Comparison of ENCODE assay signal across 9 mouse cellular contexts in the genomic region with DNA sequence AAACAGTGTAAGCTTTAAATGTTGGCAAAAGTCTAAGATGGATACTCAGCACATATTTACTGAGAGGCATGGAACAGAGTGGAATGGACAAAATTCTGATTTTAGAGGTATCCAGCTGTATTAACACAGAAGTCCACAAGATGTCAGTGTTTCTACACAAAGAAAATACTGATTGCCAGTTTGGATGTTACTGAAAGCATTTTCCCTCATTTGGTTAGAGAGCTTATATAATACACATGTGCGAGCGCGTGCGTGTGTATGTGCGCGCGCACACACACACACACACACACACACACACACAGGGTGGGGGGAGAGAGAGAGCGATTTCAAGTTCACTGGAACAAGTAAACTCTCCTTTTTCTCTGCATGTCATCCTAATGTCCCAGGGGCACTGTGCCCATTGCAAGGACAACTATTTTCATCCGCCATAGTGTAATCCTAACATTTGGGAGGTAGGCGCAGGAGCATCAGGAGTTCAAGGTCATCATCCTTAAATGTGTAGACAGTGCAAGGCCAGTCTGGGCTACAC. TPM values are rescaled to one million over a fixed set of nuclear protein-coding genes. Genes with fewer than 3 reads are reported as not detected.
DNase-seq lines count a peak whose midpoint lies in the region; ATAC-seq and TF ChIP-seq lines count a peak whose summit lies in the region.
"Had no signal": no experiment of that assay in that cellular context is flagged by ENCODE, and none has a peak within 500 bp of the region (broad histone marks: within the 10 kb centered on the region; RNA-seq: fewer than 3 reads in every experiment).

No protein-coding gene starts in this region.

- TF ChIP-seq CTCF in liver, adult 2 months (IDR thresholded peaks at IDR 0.05; ENCODE audit: low read depth, low read length): peak; percentile 43; the same call in 1 of the 2 replicates
- TF ChIP-seq CTCF in kidney, postnatal 0 days (IDR thresholded peaks at IDR 0.05; ENCODE audit: low read depth): peak; percentile 80

- no peaks in the 10 kb centered on the region for H3K27me3 ChIP-seq in liver, adult 2 months (ENCODE audit: control insufficient read depth, insufficient read depth, low read length)
- H3K27me3 ChIP-seq in liver, embryonic 12.5 days (replicated peaks): peaks cover 8% of the 10 kb centered on the region; the same call in 1 of the 2 replicates
- H3K27me3 ChIP-seq in forebrain, embryonic 14.5 days (replicated peaks; ENCODE audit: control insufficient read depth, insufficient read depth, low read length): no peaks in the 10 kb centered on the region
- no peaks in the 10 kb centered on the region for H3K27me3 ChIP-seq in kidney, postnatal 0 days (ENCODE audit: insufficient read depth, low read length)

- WGBS in liver, adult 2 months: 40% methylated on average over 10 of the region's 10 CpGs
- 64% methylated on average over 10 of the region's 10 CpGs for WGBS in liver, embryonic 12.5 days (ENCODE audit: insufficient replicate concordance)
- WGBS in forebrain, embryonic 14.5 days: 53% methylated on average over 10 of the region's 10 CpGs
- WGBS in kidney, postnatal 0 days: 43% methylated on average over 10 of the region's 10 CpGs

- no peak for ATAC-seq in liver, embryonic 12.5 days
- peak; percentile 48; the same call in 1 of the 2 replicates for ATAC-seq in forebrain, embryonic 14.5 days
- no peak for ATAC-seq in kidney, postnatal 0 days (replicated peaks; ENCODE audit: low FRiP score, low read depth)
- no peak for ATAC-seq in erythroblast, adult 5-6 weeks (replicated peaks; ENCODE audit: low FRiP score, poor library complexity, severe bottlenecking)

- no peak overlapping the region for H3K4me2 ChIP-seq in liver, embryonic 12.5 days
- peak overlapping the region; percentile 20; the same call in 1 of the 2 replicates for H3K4me2 ChIP-seq in forebrain, embryonic 14.5 days (ENCODE audit: low read length)
- no peak overlapping the region; the same call in 1 of the 2 replicates for H3K4me2 ChIP-seq in kidney, postnatal 0 days (ENCODE audit: low read length)

- no peaks in the 10 kb centered on the region for H3K9me3 ChIP-seq in liver, embryonic 12.5 days (replicated peaks)
- H3K9me3 ChIP-seq in forebrain, embryonic 14.5 days (replicated peaks; ENCODE audit: control insufficient read depth, low read length): no peaks in the 10 kb centered on the region
- no peaks in the 10 kb centered on the region for H3K9me3 ChIP-seq in kidney, postnatal 0 days (replicated peaks; ENCODE audit: low read length)

- no peak overlapping the region for H3K4me3 ChIP-seq in liver, adult 2 months (ENCODE audit: insufficient read depth, low read depth, low read length)
- no peak overlapping the region for H3K4me3 ChIP-seq in liver, embryonic 12.5 days
- H3K4me3 ChIP-seq in forebrain, embryonic 14.5 days (ENCODE audit: low read depth, low read length): no peak overlapping the region
- no peak overlapping the region for H3K4me3 ChIP-seq in kidney, postnatal 0 days (replicated peaks; ENCODE audit: low read depth, low read length)
- H3K4me3 ChIP-seq: erythroblast, embryonic 14.5 days had no signal

- TF ChIP-seq POLR2A in liver, adult 2 months (IDR thresholded peaks at IDR 0.05; ENCODE audit: extremely low read depth, insufficient read depth, low read length): no peak

- H3K79me2 ChIP-seq in liver, adult 2 months (ENCODE audit: control insufficient read depth, insufficient read depth, low read length): no peaks in the 10 kb centered on the region

- no peak overlapping the region for H3K27ac ChIP-seq in liver, adult 2 months (replicated peaks; ENCODE audit: insufficient read depth, low read depth, low read length)
- H3K27ac ChIP-seq in liver, embryonic 12.5 days: no peak overlapping the region
- H3K27ac ChIP-seq in forebrain, embryonic 14.5 days (ENCODE audit: low read depth, low read length): no peak overlapping the region
- no peak overlapping the region for H3K27ac ChIP-seq in kidney, postnatal 0 days

- H3K36me3 ChIP-seq in liver, adult 2 months (ENCODE audit: control insufficient read depth, insufficient read depth, low read length): no peaks in the 10 kb centered on the region
- no peaks in the 10 kb centered on the region for H3K36me3 ChIP-seq in liver, embryonic 12.5 days
- no peaks in the 10 kb centered on the region for H3K36me3 ChIP-seq in forebrain, embryonic 14.5 days (ENCODE audit: control insufficient read depth, insufficient read depth, low read length)
- no peaks in the 10 kb centered on the region for H3K36me3 ChIP-seq in kidney, postnatal 0 days (ENCODE audit: insufficient read depth, low read length)

- peak; percentile 59 for DNase-seq in liver, adult 2 months (ENCODE audit: extremely low read depth, low read depth, low spot score)
- DNase-seq in adrenal gland, postnatal 36 days: peak; percentile 24 to 51
- peak; percentile 84 for DNase-seq in forebrain, embryonic 14.5 days (ENCODE audit: low spot score)
- peak; percentile 83 for DNase-seq in kidney, postnatal 0 days (ENCODE audit: low spot score)
- DNase-seq in lung, postnatal 36 days: peak; percentile 62
- DNase-seq in right cerebral cortex, postnatal 4 days: peak; percentile 33

- H3K4me1 ChIP-seq in liver, adult 2 months (ENCODE audit: control insufficient read depth, insufficient read depth, low read length): no peaks in the 10 kb centered on the region
- no peaks in the 10 kb centered on the region for H3K4me1 ChIP-seq in liver, embryonic 12.5 days
- H3K4me1 ChIP-seq in forebrain, embryonic 14.5 days (ENCODE audit: control insufficient read depth, insufficient read depth, low read length): no peaks in the 10 kb centered on the region
- no peaks in the 10 kb centered on the region for H3K4me1 ChIP-seq in kidney, postnatal 0 days (replicated peaks; ENCODE audit: insufficient read depth, low read length)

- H3K9ac ChIP-seq in liver, adult 2 months (ENCODE audit: low read depth, low read length): no peak overlapping the region
- H3K9ac ChIP-seq in liver, embryonic 12.5 days: no peak overlapping the region
- H3K9ac ChIP-seq in forebrain, embryonic 14.5 days (ENCODE audit: low read length): no peak overlapping the region
- H3K9ac ChIP-seq in kidney, postnatal 0 days (ENCODE audit: low read depth, low read length): no peak overlapping the region

RNA-seq across cellular contexts. Expression of gene Clpb, which starts 9.7 kb away (rescaled TPM):
- 36.4 and 45.2 TPM in 2 replicates for total RNA-seq in liver, adult 2 months (2014; rRNA removed)
- polyA plus RNA-seq in liver, adult 2 months (2012; rRNA removed): 43.2 and 56.2 TPM in 2 replicates
- 31.9 and 34.6 TPM in 2 replicates for polyA plus RNA-seq in liver, embryonic 12.5 days (2016; fragmentation: Nextera tagmentation; extraction: Ambion mirVana)
- 10 to 100 TPM; 73.1 to 94.5 TPM for total RNA-seq in adrenal gland, postnatal 36 days (2021)
- polyA plus RNA-seq in forebrain, embryonic 14.5 days (2014; fragmentation: Nextera tagmentation; extraction: Ambion mirVana): 31.9 and 44.1 TPM in 2 replicates
- 34.6 and 39.0 TPM in 2 replicates for polyA plus RNA-seq in kidney, postnatal 0 days (2015; fragmentation: Nextera tagmentation; extraction: Ambion mirVana)
- total RNA-seq in erythroblast, adult 5-6 weeks (2015; ENCODE audit: low replicate concordance): 0.38 and 0.42 TPM in 2 replicates
- total RNA-seq in erythroblast, adult 5-6 weeks (2017; ENCODE audit: low replicate concordance): 3.8 and 10.5 TPM in 2 replicates

Comparison
In these comparisons a context has a peak if more than half of its experiments do, and no peak if none do; other contexts are left out.
1. DNase-seq: peak in every context shown above with its lines; median percentile 84 in forebrain, embryonic 14.5 days; 83 in kidney, postnatal 0 days; 62 in lung, postnatal 36 days; 59 in liver, adult 2 months; 38 in adrenal gland, postnatal 36 days; 33 in right cerebral cortex, postnatal 4 days.